Mouse (Mus musculus): ENCODE results near the gene Dab1.

GRCm38 (mm10) chr4:103619321-103619945 is at the start of gene Dab1:
- TF ChIP-seq CTCF (IDR thresholded peaks at IDR 0.05; ENCODE audit: control insufficient read depth, insufficient read depth, low read length) (no peak), POLR2A (IDR thresholded peaks at IDR 0.05; ENCODE audit: borderline replicate concordance, control insufficient read depth, low read depth, low read length) (no peak)
